Mouse (Mus musculus) lung, adult 2 months (tissue): ENCODE measurements around the gene Gm42372.

Experiments
- CTCF ChIP-seq: fragments of 200-500 bp; IDR thresholded peaks from 2 replicates; pipeline ENCODE4 v1.5.1; 2011; ENCODE audit warnings: mild to moderate bottlenecking, low read length, control low read depth; ENCODE audit not compliant: insufficient read depth
- POLR2A ChIP-seq: fragments of 200-500 bp; IDR thresholded peaks from 2 replicates; pipeline ENCODE4 v1.6.1; 2011; ENCODE audit warnings: low read depth, mild to moderate bottlenecking, control low read depth, low read length, borderline replicate concordance; ENCODE audit errors: extremely low read depth

DNA sequence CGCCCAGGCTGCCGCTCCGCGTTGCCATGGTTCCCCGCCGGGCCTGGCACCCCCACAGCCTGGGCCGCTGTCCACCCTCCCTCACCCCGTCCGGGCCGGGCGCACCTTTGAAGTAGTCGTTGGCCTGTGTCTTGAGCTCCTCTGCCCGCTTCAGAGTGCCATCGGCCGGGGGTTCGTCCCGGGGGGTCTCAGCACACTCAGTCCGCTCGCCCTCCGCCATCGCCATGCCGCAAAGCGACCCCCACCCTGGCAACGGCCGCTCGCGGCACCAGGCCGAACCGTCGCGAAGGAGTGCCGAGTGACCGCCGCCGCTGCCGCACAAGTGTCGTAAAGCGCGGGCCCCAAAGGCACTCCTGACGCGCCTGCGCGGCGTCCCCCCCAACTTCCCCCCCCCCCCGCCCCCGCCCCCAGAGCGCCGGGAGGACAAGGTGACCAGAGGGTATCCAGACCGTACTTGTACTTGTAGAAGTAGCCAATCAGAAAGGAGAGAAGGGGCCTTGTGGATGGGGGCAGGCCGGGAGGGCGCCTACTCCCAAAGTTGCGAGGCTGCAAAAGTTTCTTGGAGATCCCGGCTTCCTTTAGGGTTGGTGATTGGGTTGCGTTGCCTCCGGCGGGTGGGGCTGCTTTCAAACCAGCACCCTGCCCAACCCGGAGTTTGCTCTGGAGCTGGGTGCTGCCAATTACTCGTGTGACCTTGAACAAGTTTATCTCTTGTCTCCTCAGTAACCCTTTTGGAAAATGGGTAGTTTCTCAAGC, 44.9 kb downstream of the Gm42372 start, which contains the start of gene Ppp5c:
- no peak for TF ChIP-seq CTCF
- TF ChIP-seq POLR2A = peak; percentile 36; the same call in 1 of the 2 replicates
